Mouse (Mus musculus) kidney, embryonic 15.5 days (tissue): ENCODE measurements around the gene Ttll10. TPM values are rescaled to one million over a fixed set of nuclear protein-coding genes. Genes with fewer than 3 reads are reported as not detected.
A peak's percentile ranks its signal among the peaks of the same experiment; 100 is the strongest.

Experiments used
- microRNA counts: library from miRNA; unstranded; fragments of <30 nt; microRNA quantifications from one replicate; lab custom pipeline; 2016
- microRNA-seq: library from miRNA; unstranded; fragments of <30 nt; microRNA quantifications from one replicate; pipeline ENCODE4, GENCODE M21; 2016
- polyA plus RNA-seq: library from polyadenylated mRNA; unstranded; fragments of >200 nt; fragmentation: Nextera tagmentation; extraction: Ambion mirVana; gene quantifications from 2 replicates; pipeline ENCODE4 v1.2.1, GENCODE M21; 2015

Ttll10 gene
- polyA plus RNA-seq, 1 experiment from 2014 or later, result 7.8 TPM

MicroRNAs encoded within 50 kb of the gene (microRNA counts, 519-probe panel; counts per million panel counts)
- microRNA mmu-miR-200a (lab: Ali Mortazavi, UCI) (2,994 counts per million, percentile 78 among the panel's probes with 10 or more counts), microRNA mmu-miR-200b (lab: Ali Mortazavi, UCI) (3,539 counts per million, percentile 91 among the panel's probes with 10 or more counts), microRNA mmu-miR-429 (lab: Ali Mortazavi, UCI) (3,894 counts per million, percentile 95 among the panel's probes with 10 or more counts)

Small RNAs within 50 kb of the gene (microRNA-seq; reads per million reads assigned to microRNA genes)
- gene Mir200a (853 reads per million, percentile 78 among the genes with 10 or more reads in this experiment), gene Mir200b (4,974 reads per million, percentile 93 among the genes with 10 or more reads in this experiment), gene Mir429 (16,527 reads per million, percentile 97 among the genes with 10 or more reads in this experiment)

Other genes starting within 250 kb of the Ttll10 start
- gene Ccnl2, start 246.9 kb downstream of the Ttll10 start, polyA plus RNA-seq, result 158 and 173 TPM in 2 replicates
- gene Aurkaip1, start 228.1 kb downstream of the Ttll10 start, polyA plus RNA-seq, result 149 and 158 TPM in 2 replicates
- gene Mxra8, start 219.7 kb downstream of the Ttll10 start, polyA plus RNA-seq, result 90.7 and 106 TPM in 2 replicates
- 5.2 and 5.3 TPM in 2 replicates for gene Dvl1, start 212.0 kb downstream of the Ttll10 start, polyA plus RNA-seq
- 0.18 and 0.19 TPM in 2 replicates for gene Tas1r3, start 196.1 kb downstream of the Ttll10 start, polyA plus RNA-seq
- 13.0 and 15.2 TPM in 2 replicates for gene Cptp, start 190.0 kb downstream of the Ttll10 start, polyA plus RNA-seq
- 72.5 and 78.0 TPM in 2 replicates for gene Ints11, start 189.9 kb downstream of the Ttll10 start, polyA plus RNA-seq
- 47.7 and 52.1 TPM in 2 replicates for gene Pusl1, start 167.6 kb downstream of the Ttll10 start, polyA plus RNA-seq
- 17.3 and 18.7 TPM in 2 replicates for gene Acap3, start 167.6 kb downstream of the Ttll10 start, polyA plus RNA-seq
- gene Ube2j2, start 115.6 kb downstream of the Ttll10 start, polyA plus RNA-seq, result 110 and 113 TPM in 2 replicates
- 118 and 121 TPM in 2 replicates for gene C1qtnf12, start 97.1 kb downstream of the Ttll10 start, polyA plus RNA-seq
- 17.5 and 18.1 TPM in 2 replicates for gene B3galt6, start 66.8 kb downstream of the Ttll10 start, polyA plus RNA-seq
- gene Sdf4, start 66.5 kb downstream of the Ttll10 start, polyA plus RNA-seq, result 158 and 161 TPM in 2 replicates
- gene Tnfrsf4, start 45.6 kb downstream of the Ttll10 start, polyA plus RNA-seq, result 0.72 and 0.78 TPM in 2 replicates
- 1.7 and 2.4 TPM in 2 replicates for gene Tnfrsf18, start 33.2 kb downstream of the Ttll10 start, polyA plus RNA-seq
- 39.4 and 42.8 TPM in 2 replicates for gene 9430015G10Rik, start 50.6 kb upstream of the Ttll10 start, polyA plus RNA-seq
- gene Rnf223, start 71.1 kb upstream of the Ttll10 start, polyA plus RNA-seq, result 0.14 and 0.34 TPM in 2 replicates
- 83.9 and 96.4 TPM in 2 replicates for gene Agrn, start 138.1 kb upstream of the Ttll10 start, polyA plus RNA-seq
- 2.4 and 2.5 TPM in 2 replicates for gene Isg15, start 141.4 kb upstream of the Ttll10 start, polyA plus RNA-seq
- gene AW011738, start 143.9 kb upstream of the Ttll10 start, polyA plus RNA-seq, result 7.6 and 7.8 TPM in 2 replicates
- 0.84 and 1.0 TPM in 2 replicates for gene Perm1, start 156.5 kb upstream of the Ttll10 start, polyA plus RNA-seq
- gene Plekhn1, start 175.4 kb upstream of the Ttll10 start, polyA plus RNA-seq, result 19.1 and 21.4 TPM in 2 replicates
- 85.8 and 90.3 TPM in 2 replicates for gene Noc2l, start 176.6 kb upstream of the Ttll10 start, polyA plus RNA-seq
- 0.50 and 1.2 TPM in 2 replicates for gene Samd11, start 196.2 kb upstream of the Ttll10 start, polyA plus RNA-seq